Mouse (Mus musculus): ENCODE results near the gene Dpp8.

- no peak for TF ChIP-seq CTCF (IDR thresholded peaks at IDR 0.05; ENCODE audit: extremely low read depth, insufficient read depth, low read length)
- TF ChIP-seq POLR2A (IDR thresholded peaks at IDR 0.05; ENCODE audit: extremely low read depth, insufficient read depth, low read length): no peak
Measured at GRCm38 (mm10) chr9:65015461-65016222, 16.6 kb upstream of the Dpp8 start.
